Mouse (Mus musculus) bone marrow, adult 2 months (tissue): ENCODE results near the gene Snhg11. TPM values are rescaled to one million over a fixed set of nuclear protein-coding genes. Genes with fewer than 3 reads are reported as not detected.

Experiments used
- H3K27ac ChIP-seq: fragments of 200-500 bp; 2 replicates; pipeline ENCODE4 v1.5.1; 2012; ENCODE audit warnings: low read depth, mild to moderate bottlenecking, control low read depth, inconsistent platforms, low read length; ENCODE audit not compliant: control insufficient read depth, poor library complexity, insufficient read depth
- H3K4me1 ChIP-seq: fragments of 200-500 bp; 2 replicates; pipeline ENCODE4 v1.6.1; 2011; ENCODE audit warnings: low read length; ENCODE audit not compliant: control insufficient read depth, insufficient read depth
- H3K4me3 ChIP-seq: fragments of 200-500 bp; replicated peaks from 2 replicates; pipeline ENCODE3; 2011; ENCODE audit warnings: mild to moderate bottlenecking, low read depth, low read length, control low read depth; ENCODE audit not compliant: control insufficient read depth
- CTCF ChIP-seq: fragments of 200-500 bp; IDR thresholded peaks from 2 replicates; pipeline ENCODE4 v1.5.1; 2011; ENCODE audit warnings: low read length, control low read depth; ENCODE audit not compliant: control insufficient read depth, insufficient read depth
- POLR2A ChIP-seq: fragments of 200-500 bp; IDR thresholded peaks from 2 replicates; pipeline ENCODE4 v1.6.1; 2011; ENCODE audit warnings: low read depth, mild to moderate bottlenecking, control low read depth, low read length, borderline replicate concordance; ENCODE audit not compliant: control insufficient read depth
- WGBS: fragments of 180-500 bp; shearing (Covaris S2); methylation state at CpG from one replicate; pipeline ENCODE4 v1.1.7; 2018; 5-methylcytosine and 5-hydroxymethylcytosine counted together
- polyA plus RNA-seq: library from polyadenylated mRNA; stranded (reverse); fragments of >200 nt; gene quantifications from 2 replicates; pipeline ENCODE4 v1.2.4, GENCODE M21; 2011; ENCODE audit warnings: low replicate concordance; ENCODE audit not compliant: missing spikeins, insufficient read depth, insufficient read length

Snhg11 gene
- polyA plus RNA-seq, 1 experiment: 2.6 TPM

- Histone ChIP-seq H3K4me3 (no peak overlapping the region), H3K4me1 (peaks cover 1% of the 10 kb centered on the region; the same call in 1 of the 2 replicates), H3K27ac (no peak overlapping the region)
- TF ChIP-seq CTCF (no peak), POLR2A (no peak)
- WGBS: 83% methylated on average over 4 of the region's 4 CpGs
Observed at GRCm38 (mm10) chr2:158364175-158364574, 11.3 kb upstream of the Snhg11 start.

- Histone ChIP-seq H3K27ac (no peak overlapping the region), H3K4me1 (peaks cover 1% of the 10 kb centered on the region; the same call in 1 of the 2 replicates), H3K4me3 (no peak overlapping the region)
- TF ChIP-seq CTCF: no peak
- TF ChIP-seq POLR2A: no peak
- 84% methylated on average over 12 of the region's 12 CpGs for WGBS
Observed at GRCm38 (mm10) chr2:158365099-158365850, 10.2 kb upstream of the Snhg11 start.

GRCm38 (mm10) chr2:158367654-158368053 lies 7.8 kb upstream of the Snhg11 start:
- WGBS: 76% methylated on average over 5 of the region's 5 CpGs
- H3K27ac ChIP-seq: no peak overlapping the region
- no peak overlapping the region for H3K4me3 ChIP-seq
- no peaks in the 10 kb centered on the region for H3K4me1 ChIP-seq
- TF ChIP-seq CTCF (no peak), POLR2A (no peak)

- Histone ChIP-seq H3K27ac (no peak overlapping the region), H3K4me1 (no peaks in the 10 kb centered on the region), H3K4me3 (no peak overlapping the region)
- no peak for TF ChIP-seq POLR2A
- no peak for TF ChIP-seq CTCF
- WGBS: 85% methylated on average over 8 of the region's 8 CpGs
Observed at GRCm38 (mm10) chr2:158368313-158368712, 7.1 kb upstream of the Snhg11 start.

GRCm38 (mm10) chr2:158369474-158370172 lies 5.8 kb upstream of the Snhg11 start:
- H3K27ac ChIP-seq: no peak overlapping the region
- no peak overlapping the region for H3K4me3 ChIP-seq
- TF ChIP-seq CTCF (no peak), POLR2A (no peak)
- 64% methylated on average over 3 of the region's 3 CpGs for WGBS
- H3K4me1 ChIP-seq: no peaks in the 10 kb centered on the region

GRCm38 (mm10) chr2:158370173-158370550 lies 5.3 kb upstream of the Snhg11 start:
- H3K27ac ChIP-seq: no peak overlapping the region
- whole genome bisulfite sequencing: 73% methylated on average over 5 of the region's 5 CpGs
- no peak overlapping the region for H3K4me3 ChIP-seq
- TF ChIP-seq POLR2A (no peak), CTCF (no peak)
- no peaks in the 10 kb centered on the region for H3K4me1 ChIP-seq

GRCm38 (mm10) chr2:158373061-158373460 lies 2.4 kb upstream of the Snhg11 start:
- no peak overlapping the region for H3K4me3 ChIP-seq
- H3K4me1 ChIP-seq: no peaks in the 10 kb centered on the region
- no peak overlapping the region for H3K27ac ChIP-seq
- no peak for TF ChIP-seq CTCF
- TF ChIP-seq POLR2A: no peak
- 50% methylated on average over 5 of the region's 5 CpGs for WGBS

- H3K4me3 ChIP-seq: no peak overlapping the region
- WGBS: 79% methylated on average over 7 of the region's 7 CpGs
- no peak for TF ChIP-seq CTCF
- H3K27ac ChIP-seq: no peak overlapping the region
- H3K4me1 ChIP-seq: no peaks in the 10 kb centered on the region
Observed at GRCm38 (mm10) chr2:158373516-158373915, 1.9 kb upstream of the Snhg11 start.

GRCm38 (mm10) chr2:158376123-158376687 lies 767 bp downstream of the Snhg11 start:
- Histone ChIP-seq H3K27ac (no peak overlapping the region), H3K4me3 (no peak overlapping the region), H3K4me1 (no peaks in the 10 kb centered on the region)
- 40% methylated on average over 12 of the region's 12 CpGs for WGBS
- TF ChIP-seq CTCF (no peak), POLR2A (no peak)
